Mouse (Mus musculus): Measurements from ENCODE around the gene Zfp365. TPM values are rescaled to one million over a fixed set of nuclear protein-coding genes. Genes with fewer than 3 reads are reported as not detected.

The Zfp365 gene
- polyA plus RNA-seq, 1 experiment = 5.1 TPM

- 98% methylated on average over 4 of the region's 4 CpGs for WGBS
- no peaks in the 10 kb centered on the region for H3K4me1 ChIP-seq (ENCODE audit: control insufficient read depth, insufficient read depth, low read length)
- H3K4me3 ChIP-seq (replicated peaks; ENCODE audit: extremely low read depth, low read depth, low read length) = no peak overlapping the region
- no peak for TF ChIP-seq CTCF (IDR thresholded peaks at IDR 0.05; ENCODE audit: insufficient read depth, low read length)
- TF ChIP-seq POLR2A (IDR thresholded peaks at IDR 0.05; ENCODE audit: borderline replicate concordance, extremely low read depth, low read depth, low read length) = no peak
- no peak for DNase-seq
These were observed 4.5 kb downstream of the Zfp365 start for GRCm38 (mm10) chr10:67907931-67908330.

DNA sequence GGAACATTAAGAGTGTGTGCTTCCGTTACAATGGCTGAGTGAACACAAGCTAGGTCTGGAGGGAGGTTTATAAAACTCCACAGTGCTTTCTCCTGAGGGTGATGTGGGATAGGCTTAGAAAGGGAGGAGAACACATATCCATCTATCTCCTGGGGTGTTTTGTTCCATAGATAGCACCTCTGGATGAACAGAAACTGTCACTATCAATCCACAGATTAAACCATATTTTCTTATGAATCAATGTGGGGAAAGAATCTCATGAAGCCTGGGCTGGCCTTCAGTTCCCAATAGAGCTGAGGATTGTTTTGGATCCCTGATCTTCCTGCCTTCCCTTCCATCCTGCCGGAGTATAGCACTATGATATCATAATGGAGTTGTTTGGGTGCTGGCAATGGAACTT is 5.5 kb downstream of the Zfp365 start:
- DNase-seq = no peak
- H3K4me1 ChIP-seq (ENCODE audit: control insufficient read depth, insufficient read depth, low read length) = no peaks in the 10 kb centered on the region
- no peak overlapping the region for H3K4me3 ChIP-seq (replicated peaks; ENCODE audit: extremely low read depth, low read depth, low read length)
- 87% methylated on average over 2 of the region's 2 CpGs for WGBS
- TF ChIP-seq POLR2A (IDR thresholded peaks at IDR 0.05; ENCODE audit: borderline replicate concordance, extremely low read depth, low read depth, low read length) (no peak), CTCF (IDR thresholded peaks at IDR 0.05; ENCODE audit: insufficient read depth, low read length) (no peak)

GRCm38 (mm10) chr10:67906063-67906462 is 6.4 kb downstream of the Zfp365 start:
- H3K4me3 ChIP-seq (replicated peaks; ENCODE audit: extremely low read depth, low read depth, low read length) = no peak overlapping the region
- no peak for TF ChIP-seq POLR2A (IDR thresholded peaks at IDR 0.05; ENCODE audit: borderline replicate concordance, extremely low read depth, low read depth, low read length)
- no peak for TF ChIP-seq CTCF (IDR thresholded peaks at IDR 0.05; ENCODE audit: insufficient read depth, low read length)
- WGBS = 77% methylated on average over 4 of the region's 4 CpGs
- H3K4me1 ChIP-seq (ENCODE audit: control insufficient read depth, insufficient read depth, low read length) = no peaks in the 10 kb centered on the region
- no peak for DNase-seq

DNA sequence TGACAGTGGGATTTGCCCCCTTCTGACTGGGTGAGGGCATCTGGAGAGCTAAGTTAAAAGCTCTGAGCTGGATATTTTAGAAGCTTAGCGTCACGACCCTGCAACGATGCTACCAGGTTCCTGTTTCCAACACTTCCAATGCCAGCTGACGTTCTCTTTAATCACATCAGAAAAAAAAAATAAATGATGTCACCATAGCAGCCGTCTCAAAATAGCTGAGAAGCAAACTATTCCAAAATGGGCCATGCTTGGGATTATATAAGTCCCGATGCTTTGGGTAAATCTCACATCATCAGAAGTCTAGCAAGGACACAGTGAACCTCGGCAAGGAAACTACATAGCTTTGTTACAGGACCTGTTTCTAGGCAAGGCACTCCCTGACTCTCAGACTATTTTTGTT is 9.1 kb downstream of the Zfp365 start:
- TF ChIP-seq POLR2A (IDR thresholded peaks at IDR 0.05; ENCODE audit: borderline replicate concordance, extremely low read depth, low read depth, low read length) (no peak), CTCF (IDR thresholded peaks at IDR 0.05; ENCODE audit: insufficient read depth, low read length) (no peak)
- 54% methylated on average over 7 of the region's 7 CpGs for WGBS
- H3K4me3 ChIP-seq (replicated peaks; ENCODE audit: extremely low read depth, low read depth, low read length) = no peak overlapping the region
- H3K4me1 ChIP-seq (ENCODE audit: control insufficient read depth, insufficient read depth, low read length) = no peaks in the 10 kb centered on the region
- DNase-seq = no peak

DNA sequence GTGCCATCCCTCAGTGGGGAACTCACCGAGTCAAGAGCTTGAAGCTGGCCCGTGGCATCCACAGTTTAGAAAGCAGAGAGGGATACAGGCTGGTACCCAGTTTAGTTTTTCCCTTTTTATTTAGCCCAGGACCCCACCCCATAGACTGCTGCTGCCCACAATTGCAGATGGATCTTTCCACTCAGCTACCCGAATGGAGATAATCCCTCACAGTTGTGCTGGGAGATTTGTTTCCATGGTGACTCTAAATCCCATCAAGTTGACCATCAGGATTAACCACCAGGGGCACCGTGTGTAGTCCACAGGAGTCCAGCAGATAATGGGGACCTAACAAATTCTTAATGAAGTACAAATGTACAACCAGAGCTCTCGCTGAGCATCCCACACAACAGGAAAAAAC is 11.3 kb downstream of the Zfp365 start:
- 55% methylated on average over 5 of the region's 5 CpGs for WGBS
- Histone ChIP-seq H3K4me1 (ENCODE audit: control insufficient read depth, insufficient read depth, low read length) (no peaks in the 10 kb centered on the region), H3K4me3 (replicated peaks; ENCODE audit: extremely low read depth, low read depth, low read length) (no peak overlapping the region)
- no peak for DNase-seq
- no peak for TF ChIP-seq POLR2A (IDR thresholded peaks at IDR 0.05; ENCODE audit: borderline replicate concordance, extremely low read depth, low read depth, low read length)
- TF ChIP-seq CTCF (IDR thresholded peaks at IDR 0.05; ENCODE audit: insufficient read depth, low read length) = no peak

DNA sequence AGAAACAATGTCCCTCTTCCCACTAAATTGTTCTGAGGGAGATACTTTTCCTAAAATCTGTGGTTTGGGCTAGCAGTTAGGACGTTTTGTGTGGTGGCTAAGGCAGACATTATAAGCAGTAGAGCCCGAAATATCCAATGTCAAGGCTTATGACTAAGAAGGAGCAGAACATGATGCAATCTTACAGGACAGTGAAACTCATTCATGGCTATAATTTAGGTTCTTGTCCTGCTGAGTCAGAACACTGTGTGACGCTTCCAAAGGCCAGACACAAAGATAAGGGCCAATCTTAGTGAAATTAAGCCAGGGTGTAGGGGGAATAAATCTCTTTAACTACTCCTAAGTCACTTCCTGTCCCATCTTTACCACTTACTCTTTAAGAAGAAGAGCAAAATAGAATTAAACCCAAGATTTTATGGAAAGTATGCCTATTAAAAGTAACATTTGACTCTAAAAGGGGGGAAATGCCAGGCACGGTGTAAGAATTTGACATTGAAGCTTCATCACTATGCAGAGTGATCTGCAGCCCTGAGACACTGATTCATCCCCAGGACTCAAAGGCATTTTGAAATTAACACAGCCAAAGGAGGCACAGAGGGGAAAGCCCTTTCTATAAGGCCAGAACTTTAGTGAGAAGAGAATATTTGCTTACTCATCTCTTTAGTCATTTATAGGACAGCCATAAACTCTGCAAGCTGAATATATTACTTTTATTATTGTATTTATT is 13.3 kb downstream of the Zfp365 start:
- no peak overlapping the region for H3K4me3 ChIP-seq (replicated peaks; ENCODE audit: extremely low read depth, low read depth, low read length)
- DNase-seq = no peak
- WGBS = 79% methylated on average over 4 of the region's 4 CpGs
- TF ChIP-seq POLR2A (IDR thresholded peaks at IDR 0.05; ENCODE audit: borderline replicate concordance, extremely low read depth, low read depth, low read length) (no peak), CTCF (IDR thresholded peaks at IDR 0.05; ENCODE audit: insufficient read depth, low read length) (no peak)
- no peaks in the 10 kb centered on the region for H3K4me1 ChIP-seq (ENCODE audit: control insufficient read depth, insufficient read depth, low read length)

GRCm38 (mm10) chr10:67898355-67898935 is 14.0 kb downstream of the Zfp365 start:
- no peak overlapping the region for H3K4me3 ChIP-seq (replicated peaks; ENCODE audit: extremely low read depth, low read depth, low read length)
- no peaks in the 10 kb centered on the region for H3K4me1 ChIP-seq (ENCODE audit: control insufficient read depth, insufficient read depth, low read length)
- TF ChIP-seq CTCF (IDR thresholded peaks at IDR 0.05; ENCODE audit: insufficient read depth, low read length) = no peak
- no peak for TF ChIP-seq POLR2A (IDR thresholded peaks at IDR 0.05; ENCODE audit: borderline replicate concordance, extremely low read depth, low read depth, low read length)
- 92% methylated on average over 9 of the region's 9 CpGs for WGBS
- DNase-seq = no peak

DNA sequence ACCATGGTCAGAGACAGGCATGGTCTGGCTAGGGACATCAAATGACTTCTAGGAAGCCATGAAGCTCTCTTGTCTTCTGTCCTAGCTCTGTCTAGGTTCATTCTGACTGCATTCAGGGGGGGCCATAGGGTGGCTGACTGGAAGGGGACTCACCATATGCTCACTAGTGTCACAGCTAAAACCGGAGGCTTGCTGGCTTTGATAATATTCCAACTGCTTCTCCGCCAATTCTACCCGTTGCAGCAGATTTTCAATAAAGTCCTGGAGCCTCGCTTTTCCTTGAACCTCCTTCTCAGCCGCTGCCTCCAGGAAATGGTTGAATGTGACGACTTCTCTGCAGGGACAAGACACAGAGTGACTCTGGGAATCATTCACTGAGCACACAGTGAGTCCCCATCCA is 15.2 kb downstream of the Zfp365 start:
- Histone ChIP-seq H3K4me3 (replicated peaks; ENCODE audit: extremely low read depth, low read depth, low read length) (no peak overlapping the region), H3K4me1 (ENCODE audit: control insufficient read depth, insufficient read depth, low read length) (no peaks in the 10 kb centered on the region)
- 82% methylated on average over 6 of the region's 6 CpGs for WGBS
- no peak for DNase-seq
- TF ChIP-seq CTCF (IDR thresholded peaks at IDR 0.05; ENCODE audit: insufficient read depth, low read length) = no peak
- TF ChIP-seq POLR2A (IDR thresholded peaks at IDR 0.05; ENCODE audit: borderline replicate concordance, extremely low read depth, low read depth, low read length) = no peak

- no peak for TF ChIP-seq CTCF (IDR thresholded peaks at IDR 0.05; ENCODE audit: insufficient read depth, low read length)
- no peak for TF ChIP-seq POLR2A (IDR thresholded peaks at IDR 0.05; ENCODE audit: borderline replicate concordance, extremely low read depth, low read depth, low read length)
- H3K4me3 ChIP-seq (replicated peaks; ENCODE audit: extremely low read depth, low read depth, low read length) = no peak overlapping the region
- WGBS = 80% methylated on average over 7 of the region's 7 CpGs
These were observed 17.8 kb downstream of the Zfp365 start for GRCm38 (mm10) chr10:67894683-67895082.

DNA sequence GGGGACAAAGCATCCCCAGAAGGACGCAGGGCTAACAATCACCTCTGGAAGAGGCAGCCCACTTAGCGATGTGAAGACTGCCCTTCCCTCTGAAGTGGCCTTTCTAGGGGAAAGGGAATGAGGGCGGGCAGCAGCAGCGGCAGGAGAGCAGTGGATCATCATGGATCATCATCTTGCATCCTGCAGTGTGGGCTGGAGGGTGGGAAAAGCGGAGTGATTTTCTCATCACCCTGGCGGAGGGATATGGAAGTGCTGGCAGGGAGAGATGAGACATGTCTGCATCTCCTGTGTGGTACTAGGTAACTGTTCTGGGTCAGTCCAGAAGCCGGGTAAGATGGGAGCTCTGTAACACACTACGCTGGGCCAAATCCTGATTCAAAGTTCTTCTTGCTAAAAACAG is 18.4 kb downstream of the Zfp365 start:
- no peak overlapping the region for H3K4me3 ChIP-seq (replicated peaks; ENCODE audit: extremely low read depth, low read depth, low read length)
- no peaks in the 10 kb centered on the region for H3K4me1 ChIP-seq (ENCODE audit: control insufficient read depth, insufficient read depth, low read length)
- DNase-seq = no peak
- TF ChIP-seq CTCF (IDR thresholded peaks at IDR 0.05; ENCODE audit: insufficient read depth, low read length) (no peak), POLR2A (IDR thresholded peaks at IDR 0.05; ENCODE audit: borderline replicate concordance, extremely low read depth, low read depth, low read length) (no peak)
- 73% methylated on average over 8 of the region's 8 CpGs for WGBS

More at GRCm38 (mm10) chr10:67894683-67895082, 17.8 kb downstream of the Zfp365 start:
- no peak for DNase-seq
- H3K4me1 ChIP-seq (ENCODE audit: control insufficient read depth, insufficient read depth, low read length) = no peaks in the 10 kb centered on the region

Measured in lung, adult 2 months (tissue).